Mouse (Mus musculus): ENCODE results near the gene Xrn1.

DNA sequence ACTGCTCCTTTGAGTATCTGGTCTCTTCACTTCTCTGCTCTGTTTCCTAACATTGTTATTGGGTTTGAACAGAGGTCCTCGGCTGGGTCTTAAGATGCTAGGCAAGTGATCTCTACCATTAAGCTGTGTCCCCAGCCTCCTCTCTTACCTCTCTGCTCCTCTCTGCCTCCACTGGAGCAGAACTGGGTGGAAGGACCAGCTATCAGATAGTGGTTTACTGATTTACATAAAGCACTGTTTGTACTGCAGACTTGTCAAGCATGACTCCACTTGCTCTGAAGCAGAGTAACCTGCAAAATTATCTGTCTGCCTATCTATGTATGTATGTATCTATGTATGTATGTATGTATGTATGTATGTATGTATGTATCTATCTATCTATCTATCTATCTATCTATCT, 138.7 kb downstream of the Xrn1 start:
- TF ChIP-seq CTCF (IDR thresholded peaks at IDR 0.05; ENCODE audit: low read depth, low read length) (no peak), POLR2A (IDR thresholded peaks at IDR 0.05; ENCODE audit: extremely low read depth, insufficient read depth, low read length) (no peak)

Data from liver, adult 2 months (tissue).